Mouse (Mus musculus) midbrain, embryonic 13.5 days (tissue): ENCODE results near the gene Yeats2. TPM values are rescaled to one million over a fixed set of nuclear protein-coding genes. Genes with fewer than 3 reads are reported as not detected.
A peak's percentile ranks its signal among the peaks of the same experiment; 100 is the strongest.

Experiments
- ATAC-seq: fragments of 200-750 bp; cut with Nextera tagmentation; 2 replicates; pipeline ENCODE4 v1.8.0; 2017; ENCODE audit warnings: mild to moderate bottlenecking, moderate TSS enrichment, moderate library complexity
- H3K27ac ChIP-seq: fragments of 300-500 bp; sonication (generic); 2 replicates; pipeline ENCODE4 v1.5.1; 2015; ENCODE audit warnings: inconsistent platforms, mild to moderate bottlenecking, moderate library complexity
- H3K27me3 ChIP-seq: fragments of 300-500 bp; sonication (generic); 2 replicates; pipeline ENCODE4 v1.6.1; 2015; ENCODE audit warnings: mild to moderate bottlenecking, inconsistent platforms
- H3K36me3 ChIP-seq: fragments of 300-500 bp; sonication (generic); 2 replicates; pipeline ENCODE4 v1.6.1; 2015; ENCODE audit warnings: mild to moderate bottlenecking, inconsistent platforms
- H3K4me1 ChIP-seq: fragments of 300-500 bp; sonication (generic); replicated peaks from 2 replicates; pipeline ENCODE4 v1.6.1; 2015; ENCODE audit warnings: inconsistent platforms
- H3K4me2 ChIP-seq: fragments of 300-500 bp; sonication (generic); replicated peaks from 2 replicates; pipeline ENCODE4 v1.6.1; 2015; ENCODE audit warnings: moderate library complexity, mild to moderate bottlenecking, inconsistent platforms
- H3K4me3 ChIP-seq: fragments of 300-500 bp; sonication (generic); replicated peaks from 2 replicates; pipeline ENCODE4 v1.5.1; 2015; ENCODE audit warnings: mild to moderate bottlenecking, inconsistent platforms
- H3K9ac ChIP-seq: fragments of 300-500 bp; sonication (generic); replicated peaks from 2 replicates; pipeline ENCODE4 v1.6.1; 2015; ENCODE audit warnings: mild to moderate bottlenecking, inconsistent platforms
- H3K9me3 ChIP-seq: fragments of 300-500 bp; sonication (generic); 2 replicates; pipeline ENCODE4 v1.6.1; 2016; ENCODE audit warnings: mild to moderate bottlenecking, inconsistent platforms
- WGBS: fragments of 180-500 bp; shearing (Covaris S2); methylation state at CpG from one replicate; pipeline ENCODE4 v1.1.7; 2015; 5-methylcytosine and 5-hydroxymethylcytosine counted together
- polyA plus RNA-seq: library from polyadenylated mRNA; unstranded; fragments of >200 nt; fragmentation: Nextera tagmentation; extraction: Ambion mirVana; gene quantifications from 2 replicates; pipeline ENCODE4 v1.2.1, GENCODE M21; 2015

Gene Yeats2
- polyA plus RNA-seq, 1 experiment from 2014 or later, result 29.6 TPM

GRCm38 (mm10) chr16:20130397-20130796 is 10.5 kb upstream of the Yeats2 start:
- 31% methylated on average over 2 of the region's 2 CpGs for WGBS
- H3K4me1 ChIP-seq, result peaks cover 11% of the 10 kb centered on the region
- no peak overlapping the region for H3K4me2 ChIP-seq
- ATAC-seq, result peak; percentile 86
- H3K4me3 ChIP-seq, result no peak overlapping the region
- peaks cover 18% of the 10 kb centered on the region for H3K36me3 ChIP-seq
- H3K27ac ChIP-seq, result peak overlapping the region; percentile 44
- no peaks in the 10 kb centered on the region for H3K9me3 ChIP-seq
- H3K9ac ChIP-seq, result 0 out of 2 replicates have a peak overlapping the region, but pooled peaks have one; percentile 2
- no peaks in the 10 kb centered on the region for H3K27me3 ChIP-seq

- Histone ChIP-seq H3K4me2 (no peak overlapping the region), H3K4me1 (peaks cover 22% of the 10 kb centered on the region), H3K27me3 (no peaks in the 10 kb centered on the region), H3K9me3 (no peaks in the 10 kb centered on the region), H3K4me3 (no peak overlapping the region), H3K36me3 (peaks cover 5% of the 10 kb centered on the region), H3K27ac (no peak overlapping the region), H3K9ac (no peak overlapping the region)
- no peak for ATAC-seq
- 97% methylated on average over 3 of the region's 3 CpGs for WGBS
Measured at GRCm38 (mm10) chr16:20144568-20144967, 3.7 kb downstream of the Yeats2 start.

- Histone ChIP-seq H3K27me3 (no peaks in the 10 kb centered on the region), H3K36me3 (peaks cover 39% of the 10 kb centered on the region), H3K27ac (no peak overlapping the region), H3K9me3 (no peaks in the 10 kb centered on the region), H3K4me2 (no peak overlapping the region), H3K4me3 (no peak overlapping the region), H3K4me1 (no peaks in the 10 kb centered on the region), H3K9ac (no peak overlapping the region)
- no peak for ATAC-seq
- WGBS, result 85% methylated on average over 5 of the region's 5 CpGs
Measured at GRCm38 (mm10) chr16:20151991-20152390, 11.1 kb downstream of the Yeats2 start.

- H3K36me3 ChIP-seq, result peaks cover 52% of the 10 kb centered on the region
- H3K27ac ChIP-seq, result no peak overlapping the region
- no peak overlapping the region for H3K4me3 ChIP-seq
- no peak overlapping the region for H3K4me2 ChIP-seq
- 76% methylated on average over 3 of the region's 3 CpGs for WGBS
- no peak for ATAC-seq
- H3K9me3 ChIP-seq, result no peaks in the 10 kb centered on the region
- H3K4me1 ChIP-seq, result no peaks in the 10 kb centered on the region
- H3K9ac ChIP-seq, result no peak overlapping the region
- H3K27me3 ChIP-seq, result no peaks in the 10 kb centered on the region
Measured at GRCm38 (mm10) chr16:20153742-20154141, 12.9 kb downstream of the Yeats2 start.

- Histone ChIP-seq H3K4me3 (no peak overlapping the region), H3K36me3 (peaks cover 90% of the 10 kb centered on the region), H3K27me3 (no peaks in the 10 kb centered on the region), H3K9me3 (no peaks in the 10 kb centered on the region), H3K4me1 (no peaks in the 10 kb centered on the region), H3K9ac (no peak overlapping the region), H3K27ac (no peak overlapping the region), H3K4me2 (no peak overlapping the region)
- WGBS, result 89% methylated on average over 2 of the region's 2 CpGs
- no peak for ATAC-seq
Measured at GRCm38 (mm10) chr16:20160130-20160529, 19.3 kb downstream of the Yeats2 start.

GRCm38 (mm10) chr16:20169071-20169470 is 28.2 kb downstream of the Yeats2 start:
- no peaks in the 10 kb centered on the region for H3K9me3 ChIP-seq
- peaks cover 84% of the 10 kb centered on the region for H3K36me3 ChIP-seq
- no peak overlapping the region for H3K27ac ChIP-seq
- no peak overlapping the region for H3K9ac ChIP-seq
- no peak overlapping the region for H3K4me2 ChIP-seq
- no peaks in the 10 kb centered on the region for H3K4me1 ChIP-seq
- H3K4me3 ChIP-seq, result no peak overlapping the region
- H3K27me3 ChIP-seq, result no peaks in the 10 kb centered on the region
- 85% methylated on average over 3 of the region's 3 CpGs for WGBS
- ATAC-seq, result no peak

GRCm38 (mm10) chr16:20169471-20170106 is 28.7 kb downstream of the Yeats2 start:
- Histone ChIP-seq H3K27me3 (no peaks in the 10 kb centered on the region), H3K9ac (no peak overlapping the region), H3K9me3 (no peaks in the 10 kb centered on the region), H3K27ac (no peak overlapping the region), H3K4me1 (no peaks in the 10 kb centered on the region), H3K4me3 (no peak overlapping the region), H3K36me3 (peaks cover 84% of the 10 kb centered on the region), H3K4me2 (no peak overlapping the region)
- 75% methylated on average over 3 of the region's 3 CpGs for WGBS
- ATAC-seq, result 0 out of 2 replicates have a peak, but pooled peaks have one; percentile 50

GRCm38 (mm10) chr16:20179406-20180175 is 38.7 kb downstream of the Yeats2 start:
- WGBS, result 84% methylated on average over 23 of the region's 23 CpGs
- Histone ChIP-seq H3K4me2 (no peak overlapping the region), H3K9me3 (no peaks in the 10 kb centered on the region), H3K4me3 (no peak overlapping the region), H3K36me3 (peaks cover 61% of the 10 kb centered on the region), H3K27ac (no peak overlapping the region), H3K27me3 (no peaks in the 10 kb centered on the region), H3K9ac (no peak overlapping the region), H3K4me1 (no peaks in the 10 kb centered on the region)
- ATAC-seq, result no peak

- no peaks in the 10 kb centered on the region for H3K27me3 ChIP-seq
- WGBS, result 68% methylated on average over 2 of the region's 2 CpGs
- no peaks in the 10 kb centered on the region for H3K9me3 ChIP-seq
- no peak overlapping the region for H3K9ac ChIP-seq
- no peak for ATAC-seq
- H3K4me2 ChIP-seq, result no peak overlapping the region
- H3K4me3 ChIP-seq, result no peak overlapping the region
- H3K36me3 ChIP-seq, result peaks cover 65% of the 10 kb centered on the region
- no peak overlapping the region for H3K27ac ChIP-seq
- H3K4me1 ChIP-seq, result no peaks in the 10 kb centered on the region
Measured at GRCm38 (mm10) chr16:20185368-20185767, 44.5 kb downstream of the Yeats2 start.

- Histone ChIP-seq H3K9ac (no peak overlapping the region), H3K9me3 (no peaks in the 10 kb centered on the region), H3K36me3 (peaks cover 86% of the 10 kb centered on the region), H3K4me2 (no peak overlapping the region), H3K4me3 (no peak overlapping the region), H3K4me1 (no peaks in the 10 kb centered on the region), H3K27ac (no peak overlapping the region), H3K27me3 (no peaks in the 10 kb centered on the region)
- ATAC-seq, result no peak
- 94% methylated on average over 3 of the region's 3 CpGs for WGBS
Measured at GRCm38 (mm10) chr16:20191161-20191882, 50.5 kb downstream of the Yeats2 start.

GRCm38 (mm10) chr16:20192043-20192442 is 51.2 kb downstream of the Yeats2 start:
- no peak for ATAC-seq
- no peak overlapping the region for H3K4me2 ChIP-seq
- no peak overlapping the region for H3K9ac ChIP-seq
- no peak overlapping the region for H3K4me3 ChIP-seq
- H3K9me3 ChIP-seq, result no peaks in the 10 kb centered on the region
- no peaks in the 10 kb centered on the region for H3K4me1 ChIP-seq
- H3K27ac ChIP-seq, result no peak overlapping the region
- peaks cover 86% of the 10 kb centered on the region for H3K36me3 ChIP-seq
- H3K27me3 ChIP-seq, result no peaks in the 10 kb centered on the region

- H3K4me2 ChIP-seq, result no peak overlapping the region
- H3K27me3 ChIP-seq, result no peaks in the 10 kb centered on the region
- ATAC-seq, result no peak
- no peak overlapping the region for H3K27ac ChIP-seq
- H3K4me3 ChIP-seq, result no peak overlapping the region
- 93% methylated on average over 3 of the region's 3 CpGs for WGBS
- H3K36me3 ChIP-seq, result peaks cover 86% of the 10 kb centered on the region
- no peaks in the 10 kb centered on the region for H3K9me3 ChIP-seq
- H3K4me1 ChIP-seq, result no peaks in the 10 kb centered on the region
- H3K9ac ChIP-seq, result no peak overlapping the region
Measured at GRCm38 (mm10) chr16:20195546-20195945, 54.7 kb downstream of the Yeats2 start.
